Mouse (Mus musculus): ENCODE measurements at regions not wholly inside any gene's neighbourhood (a gene's known extent, or its start where the extent isn't known, plus 50 kb on each side); places are given as distances from the start of the nearest gene placed in this dataset.
A peak's percentile ranks its signal among the peaks of the same experiment; 100 is the strongest.

DNA sequence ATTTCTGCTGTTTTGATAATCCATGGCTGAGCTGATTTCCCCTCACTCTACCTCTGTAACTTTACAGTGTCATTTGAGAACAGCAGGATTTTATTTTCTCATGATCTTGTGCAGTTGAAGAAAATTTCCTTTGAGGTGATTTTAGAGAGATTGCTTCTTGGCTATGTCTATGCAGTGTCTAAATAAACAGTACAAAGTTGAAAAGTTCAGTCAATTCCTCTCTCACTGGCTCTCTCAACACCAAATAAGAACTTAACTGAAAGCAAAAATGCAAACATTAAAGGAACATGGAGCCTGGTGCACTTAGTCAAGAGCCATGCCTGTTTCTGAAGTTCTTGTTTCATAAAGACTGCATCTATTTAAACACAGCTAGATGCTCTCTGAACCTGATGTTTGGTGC, 254.7 kb downstream of the Tfec start:
- no peak overlapping the region for H3K4me2 ChIP-seq (ENCODE audit: low read depth, low read length)
- no peaks in the 10 kb centered on the region for H3K36me3 ChIP-seq (ENCODE audit: insufficient read depth, low read length)
- no peaks in the 10 kb centered on the region for H3K4me1 ChIP-seq (ENCODE audit: insufficient read depth, low read length)
- no peaks in the 10 kb centered on the region for H3K27me3 ChIP-seq (ENCODE audit: insufficient read depth, low read length)
- DNase-seq (ENCODE audit: low spot score) (no peak), ATAC-seq (no peak)
- H3K9me3 ChIP-seq (ENCODE audit: low read length): no peaks in the 10 kb centered on the region
- no peak overlapping the region for H3K27ac ChIP-seq
- TF ChIP-seq CTCF (IDR thresholded peaks at IDR 0.05; ENCODE audit: low read depth): no peak
- H3K9ac ChIP-seq (replicated peaks; ENCODE audit: low read length): no peak overlapping the region
- no peak overlapping the region for H3K4me3 ChIP-seq (ENCODE audit: low read length)

DNA sequence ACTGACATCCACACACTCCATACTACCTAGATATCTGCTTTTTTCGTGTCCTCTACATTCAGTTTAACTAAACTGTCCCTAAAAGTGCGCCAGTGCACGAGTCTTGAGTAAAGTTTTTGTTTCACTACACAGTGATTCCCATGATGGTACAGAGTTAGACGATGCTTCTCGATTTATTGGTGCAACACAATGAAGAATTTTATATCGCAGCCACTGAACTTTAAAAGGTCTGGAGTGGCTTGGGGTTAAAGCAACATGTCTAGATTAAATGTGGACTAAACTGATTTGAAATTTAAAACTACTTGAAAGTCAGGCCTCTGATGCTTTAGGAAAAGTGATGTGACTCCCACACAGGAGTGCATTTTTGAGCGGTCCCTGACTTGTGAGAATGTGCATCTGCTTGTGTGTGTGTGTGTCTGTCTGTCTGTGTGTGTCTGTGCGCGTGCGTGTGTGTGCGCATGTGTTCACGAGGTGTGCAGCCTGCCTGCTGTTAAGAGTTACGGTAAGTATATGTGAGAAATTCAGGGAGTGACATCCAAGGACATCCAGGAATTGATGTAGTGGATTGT, 261.4 kb downstream of the Tfec start:
- ATAC-seq (no peak), DNase-seq (ENCODE audit: low spot score) (no peak)
- WGBS: 88% methylated on average over 13 of the region's 13 CpGs
- no peak for TF ChIP-seq CTCF (IDR thresholded peaks at IDR 0.05; ENCODE audit: low read depth)
- no peak overlapping the region for H3K4me2 ChIP-seq (ENCODE audit: low read depth, low read length)
- H3K27ac ChIP-seq: no peak overlapping the region
- H3K9ac ChIP-seq (replicated peaks; ENCODE audit: low read length): no peak overlapping the region
- no peak overlapping the region for H3K4me3 ChIP-seq (ENCODE audit: low read length)
- no peaks in the 10 kb centered on the region for H3K9me3 ChIP-seq (ENCODE audit: low read length)
- no peaks in the 10 kb centered on the region for H3K27me3 ChIP-seq (ENCODE audit: insufficient read depth, low read length)
- H3K4me1 ChIP-seq (ENCODE audit: insufficient read depth, low read length): no peaks in the 10 kb centered on the region
- H3K36me3 ChIP-seq (ENCODE audit: insufficient read depth, low read length): no peaks in the 10 kb centered on the region

DNA sequence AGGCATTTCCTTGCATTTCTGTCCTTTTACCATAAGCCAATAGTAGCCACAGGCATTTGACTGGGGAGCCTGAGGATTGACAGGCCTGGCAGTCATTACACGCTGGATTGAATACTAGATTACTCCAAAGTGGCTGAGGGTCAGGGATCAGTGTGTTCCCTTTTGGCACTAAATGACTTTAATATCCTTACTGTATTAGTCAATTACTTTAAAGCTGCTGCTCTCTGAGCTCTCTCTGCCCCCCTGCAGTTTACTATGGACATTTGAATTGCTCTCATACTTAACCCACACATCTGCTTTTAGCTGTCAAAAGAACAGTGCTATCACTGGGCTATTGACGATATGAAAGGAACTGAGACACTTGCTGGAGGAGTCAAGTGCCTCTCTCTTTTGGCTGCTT, 262.1 kb downstream of the Tfec start:
- Histone ChIP-seq H3K4me3 (ENCODE audit: low read length) (no peak overlapping the region), H3K9me3 (ENCODE audit: low read length) (no peaks in the 10 kb centered on the region), H3K27ac (no peak overlapping the region), H3K4me1 (ENCODE audit: insufficient read depth, low read length) (no peaks in the 10 kb centered on the region), H3K9ac (replicated peaks; ENCODE audit: low read length) (no peak overlapping the region), H3K36me3 (ENCODE audit: insufficient read depth, low read length) (no peaks in the 10 kb centered on the region), H3K27me3 (ENCODE audit: insufficient read depth, low read length) (no peaks in the 10 kb centered on the region), H3K4me2 (ENCODE audit: low read depth, low read length) (no peak overlapping the region)
- DNase-seq (ENCODE audit: low spot score): no peak
- no peak for TF ChIP-seq CTCF (IDR thresholded peaks at IDR 0.05; ENCODE audit: low read depth)
- 28% methylated on average over 2 of the region's 2 CpGs for WGBS
- ATAC-seq: no peak

DNA sequence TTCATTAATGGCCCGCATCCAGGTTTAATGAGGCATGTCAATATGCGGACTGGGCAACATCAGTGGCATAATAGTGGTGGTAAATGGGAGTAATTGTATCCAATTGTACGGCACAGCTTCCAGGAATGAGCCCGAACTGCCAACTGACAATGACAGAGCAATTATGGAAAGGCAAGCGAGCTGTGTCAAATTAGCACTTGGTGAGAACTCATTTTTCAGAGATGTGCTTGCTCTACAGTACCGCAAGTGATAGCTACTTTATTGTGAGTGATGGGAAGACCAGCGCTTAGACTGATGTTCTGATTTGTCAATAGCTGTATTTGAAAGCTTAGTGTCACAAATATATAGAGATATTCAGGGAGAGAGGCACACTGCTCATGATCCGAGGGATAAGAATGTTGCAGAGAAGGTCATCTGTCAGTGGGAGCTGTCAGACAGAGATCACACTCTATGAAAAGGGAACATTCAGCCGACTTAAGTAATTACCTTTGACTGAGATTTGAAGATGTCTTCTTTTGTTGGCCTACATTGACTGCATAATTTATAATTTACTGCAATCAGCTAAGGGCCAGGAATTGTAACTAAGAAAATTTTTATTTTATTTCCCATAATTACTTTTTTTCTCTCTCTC, 290.7 kb downstream of the Tfec start:
- Histone ChIP-seq H3K9ac (replicated peaks; ENCODE audit: low read length) (no peak overlapping the region), H3K27me3 (ENCODE audit: insufficient read depth, low read length) (no peaks in the 10 kb centered on the region), H3K4me3 (ENCODE audit: low read length) (no peak overlapping the region), H3K36me3 (ENCODE audit: insufficient read depth, low read length) (no peaks in the 10 kb centered on the region), H3K4me1 (ENCODE audit: insufficient read depth, low read length) (no peaks in the 10 kb centered on the region), H3K9me3 (ENCODE audit: low read length) (no peaks in the 10 kb centered on the region), H3K4me2 (ENCODE audit: low read depth, low read length) (no peak overlapping the region), H3K27ac (no peak overlapping the region)
- WGBS: 18% methylated on average over 9 of the region's 9 CpGs
- ATAC-seq (peak; percentile 79), DNase-seq (ENCODE audit: low spot score) (peak; percentile 55)
- TF ChIP-seq CTCF (IDR thresholded peaks at IDR 0.05; ENCODE audit: low read depth): no peak

DNA sequence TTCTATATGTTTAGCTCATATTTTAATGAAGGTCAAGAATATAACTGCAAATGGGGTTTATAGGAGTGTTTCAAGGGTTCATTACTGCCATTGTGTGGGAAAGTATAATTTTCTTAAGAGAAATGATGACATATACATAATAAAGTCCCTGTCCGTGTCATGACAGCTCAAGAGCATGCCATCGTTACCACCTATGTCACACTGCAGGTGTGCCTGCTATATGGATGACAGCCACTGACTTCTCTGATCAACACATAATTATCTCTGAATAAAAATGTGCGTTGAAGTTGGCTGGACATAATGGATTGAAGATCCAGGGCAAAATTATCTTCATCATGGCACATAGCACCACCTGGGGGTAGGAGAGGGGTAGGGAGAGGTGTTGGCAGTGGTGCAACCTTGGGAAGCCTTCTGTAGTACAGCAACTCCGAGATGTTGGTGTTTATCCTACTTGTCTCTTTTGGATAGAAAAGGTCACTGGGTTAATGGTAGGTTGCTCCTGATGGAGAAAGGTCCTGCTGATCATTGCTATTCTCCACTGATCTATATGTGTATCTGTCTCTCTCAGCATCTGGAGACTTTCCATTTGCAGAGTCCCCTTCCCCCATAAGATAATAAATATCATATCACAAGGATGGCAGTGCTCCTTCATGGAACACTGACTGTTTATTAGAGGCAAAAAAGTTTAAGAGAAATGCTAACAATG, 291.4 kb downstream of the Tfec start:
- Histone ChIP-seq H3K27me3 (ENCODE audit: insufficient read depth, low read length) (no peaks in the 10 kb centered on the region), H3K4me1 (ENCODE audit: insufficient read depth, low read length) (no peaks in the 10 kb centered on the region), H3K4me2 (ENCODE audit: low read depth, low read length) (no peak overlapping the region), H3K9ac (replicated peaks; ENCODE audit: low read length) (no peak overlapping the region), H3K27ac (no peak overlapping the region), H3K36me3 (ENCODE audit: insufficient read depth, low read length) (no peaks in the 10 kb centered on the region), H3K4me3 (ENCODE audit: low read length) (no peak overlapping the region), H3K9me3 (ENCODE audit: low read length) (no peaks in the 10 kb centered on the region)
- ATAC-seq (peak; percentile 35; the same call in 1 of the 2 replicates), DNase-seq (ENCODE audit: low spot score) (no peak)
- 61% methylated on average over 4 of the region's 4 CpGs for WGBS
- 0 out of 2 replicates have a peak, but pooled peaks have one; percentile 13 for TF ChIP-seq CTCF (IDR thresholded peaks at IDR 0.05; ENCODE audit: low read depth)

DNA sequence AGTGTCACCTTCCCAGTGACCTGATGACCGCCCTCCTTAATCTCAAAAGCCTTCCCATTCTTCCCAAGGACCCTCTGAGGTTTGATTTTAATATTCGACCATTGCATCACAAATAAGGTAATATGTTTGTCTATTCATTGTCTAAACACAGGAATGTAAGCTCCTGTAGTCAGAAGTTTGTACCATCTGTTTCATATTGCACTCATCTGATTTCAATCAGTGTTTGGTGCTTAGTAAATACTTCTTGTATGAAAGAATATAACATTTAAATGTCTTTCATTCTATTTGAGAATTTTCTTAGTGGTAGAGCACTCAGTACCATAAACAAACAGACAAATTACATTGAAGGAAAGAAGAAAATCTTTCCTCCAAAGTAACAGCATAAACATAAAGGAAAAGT, 305.8 kb downstream of the Tfec start:
- WGBS: 85% methylated on average over 2 of the region's 2 CpGs
- no peak for TF ChIP-seq CTCF (IDR thresholded peaks at IDR 0.05; ENCODE audit: low read depth)
- no peak for ATAC-seq
- no peaks in the 10 kb centered on the region for H3K9me3 ChIP-seq (ENCODE audit: low read length)
- H3K36me3 ChIP-seq (ENCODE audit: insufficient read depth, low read length): no peaks in the 10 kb centered on the region
- H3K4me3 ChIP-seq (ENCODE audit: low read length): no peak overlapping the region
- no peaks in the 10 kb centered on the region for H3K4me1 ChIP-seq (ENCODE audit: insufficient read depth, low read length)
- H3K27me3 ChIP-seq (ENCODE audit: insufficient read depth, low read length): no peaks in the 10 kb centered on the region
- DNase-seq (ENCODE audit: low spot score): no peak
- H3K9ac ChIP-seq (replicated peaks; ENCODE audit: low read length): no peak overlapping the region
- no peak overlapping the region for H3K27ac ChIP-seq
- no peak overlapping the region for H3K4me2 ChIP-seq (ENCODE audit: low read depth, low read length)

DNA sequence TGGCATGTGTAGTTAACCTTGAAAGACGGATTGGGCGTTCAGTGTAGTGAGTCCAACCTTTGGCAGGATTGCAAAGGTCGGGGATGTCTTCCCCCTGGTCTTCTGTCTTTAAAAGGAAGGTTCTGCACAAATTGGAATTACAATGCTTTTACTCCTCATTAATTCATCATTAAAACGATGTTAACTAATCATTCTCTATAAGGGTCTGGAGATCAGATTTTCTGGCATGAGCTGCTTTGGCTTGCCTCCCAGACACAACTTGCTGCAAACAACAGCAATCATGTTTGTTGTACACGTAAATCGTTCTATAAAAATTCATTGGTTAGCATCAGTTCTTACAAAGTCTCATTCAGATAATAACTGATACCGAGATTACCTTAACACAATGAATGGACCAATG, 315.9 kb downstream of the Tfec start:
- no peak for TF ChIP-seq CTCF (IDR thresholded peaks at IDR 0.05; ENCODE audit: low read depth)
- ATAC-seq: no peak
- 46% methylated on average over 7 of the region's 7 CpGs for WGBS

More for the DNA sequence above, 315.9 kb downstream of the Tfec start:
- Histone ChIP-seq H3K36me3 (ENCODE audit: insufficient read depth, low read length) (no peaks in the 10 kb centered on the region), H3K9me3 (ENCODE audit: low read length) (no peaks in the 10 kb centered on the region), H3K9ac (replicated peaks; ENCODE audit: low read length) (no peak overlapping the region), H3K4me3 (ENCODE audit: low read length) (no peak overlapping the region), H3K27me3 (ENCODE audit: insufficient read depth, low read length) (no peaks in the 10 kb centered on the region), H3K27ac (no peak overlapping the region), H3K4me1 (ENCODE audit: insufficient read depth, low read length) (no peaks in the 10 kb centered on the region), H3K4me2 (ENCODE audit: low read depth, low read length) (no peak overlapping the region)
- no peak for DNase-seq (ENCODE audit: low spot score)

Measured in hindbrain, postnatal 0 days (tissue).